Comparison of ENCODE assay signal across 10 mouse cellular contexts in the genomic region with DNA sequence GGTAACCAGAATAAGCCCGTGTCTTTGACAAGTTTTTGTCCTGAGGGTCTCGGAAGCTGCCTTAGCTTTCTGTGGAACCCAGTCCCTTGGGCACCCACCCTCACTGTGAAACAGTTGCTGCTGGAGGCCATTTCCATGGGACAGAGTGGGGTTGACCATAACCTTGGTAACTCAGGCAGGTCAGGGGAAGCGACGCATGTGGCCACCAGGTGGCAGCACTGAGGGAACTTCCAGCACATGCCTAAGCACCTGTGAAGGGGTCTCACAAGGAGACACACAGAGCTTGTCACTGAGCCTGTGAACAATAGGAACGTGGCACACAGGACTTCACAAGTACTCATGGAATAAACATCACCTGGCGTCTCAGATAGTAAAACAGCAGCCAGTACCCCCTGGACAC.
DNase-seq lines count a peak whose midpoint lies in the region; ATAC-seq and TF ChIP-seq lines count a peak whose summit lies in the region.
"Had no signal": no experiment of that assay in that cellular context is flagged by ENCODE, and none has a peak within 500 bp of the region (broad histone marks: within the 10 kb centered on the region; RNA-seq: fewer than 3 reads in every experiment).

No protein-coding gene starts in this region.

- H3K9me3 ChIP-seq in limb, embryonic 14.5 days (ENCODE audit: control insufficient read depth, low read length) = no peaks in the 10 kb centered on the region
- H3K9me3 ChIP-seq: embryonic facial prominence, embryonic 13.5 days; limb, embryonic 13.5 days had no signal

- H3K36me3 ChIP-seq in limb, embryonic 14.5 days (ENCODE audit: control insufficient read depth, insufficient read depth, low read length) = no peaks in the 10 kb centered on the region
- H3K36me3 ChIP-seq: embryonic facial prominence, embryonic 13.5 days; limb, embryonic 13.5 days had no signal

- no peak overlapping the region for H3K9ac ChIP-seq in limb, embryonic 14.5 days (ENCODE audit: low read depth, low read length, severe bottlenecking)
- H3K9ac ChIP-seq: embryonic facial prominence, embryonic 13.5 days; limb, embryonic 13.5 days had no signal

- TF ChIP-seq POLR2A in limb, embryonic 14.5 days (IDR thresholded peaks at IDR 0.05; ENCODE audit: borderline replicate concordance, extremely low read depth, insufficient read depth, insufficient read length) = no peak
- TF ChIP-seq POLR2A in olfactory bulb, adult 2 months (IDR thresholded peaks at IDR 0.05; ENCODE audit: insufficient read depth, low read depth, low read length) = no peak

- peaks cover 13% of the 10 kb centered on the region for H3K4me1 ChIP-seq in limb, embryonic 14.5 days (ENCODE audit: control insufficient read depth, insufficient read depth, low read length)
- H3K4me1 ChIP-seq in olfactory bulb, adult 2 months (ENCODE audit: control insufficient read depth, insufficient read depth, low read length) = peaks cover 3% of the 10 kb centered on the region

- intact Hi-C loops in heart, postnatal 14 days (cut with DNase I) = loop anchor here (1.0 kb wide), 1 partner anchor 86 kb away; no protein-coding TSS in a partner anchor

- no peaks in the 10 kb centered on the region for H3K27me3 ChIP-seq in limb, embryonic 14.5 days (ENCODE audit: control insufficient read depth, insufficient read depth, low read length)
- H3K27me3 ChIP-seq: embryonic facial prominence, embryonic 13.5 days; limb, embryonic 13.5 days had no signal

- H3K4me2 ChIP-seq in limb, embryonic 14.5 days (replicated peaks; ENCODE audit: low read depth, low read length, severe bottlenecking) = no peak overlapping the region
- H3K4me2 ChIP-seq: embryonic facial prominence, embryonic 13.5 days; limb, embryonic 13.5 days had no signal

- peak; percentile 59 for DNase-seq in layer of hippocampus, adult 11-12 months (ENCODE audit: low spot score)
- DNase-seq in layer of hippocampus, adult 9-10 months (ENCODE audit: low spot score) = no peak
- peak; percentile 65 for DNase-seq in adrenal gland, adult 2 months
- DNase-seq in embryo, embryonic 10.5 days (ENCODE audit: low spot score) = peak; percentile 78
- DNase-seq in heart, postnatal 14 days = peak; percentile 79 to 83
- peak; percentile 60 for DNase-seq in limb, embryonic 14.5 days (ENCODE audit: low spot score)
- DNase-seq in thymus, postnatal 14 days = peak; percentile 78

- WGBS in limb, embryonic 14.5 days = 46% methylated on average over 6 of the region's 6 CpGs
- 52% methylated on average over 6 of the region's 6 CpGs for WGBS in olfactory bulb, adult 2 months

- no peak overlapping the region for H3K4me3 ChIP-seq in limb, embryonic 14.5 days (replicated peaks; ENCODE audit: low read length)
- H3K4me3 ChIP-seq in olfactory bulb, adult 2 months (ENCODE audit: insufficient read depth, low read depth, low read length) = no peak overlapping the region
- H3K4me3 ChIP-seq: embryonic facial prominence, embryonic 13.5 days; limb, embryonic 13.5 days had no signal

- peak; percentile 83 for TF ChIP-seq CTCF in olfactory bulb, adult 2 months (IDR thresholded peaks at IDR 0.05; ENCODE audit: insufficient read depth, low read depth, low read length)

- ATAC-seq in limb, embryonic 14.5 days (ENCODE audit: low FRiP score, low read depth) = no peak

- no peak overlapping the region for H3K27ac ChIP-seq in limb, embryonic 14.5 days (replicated peaks; ENCODE audit: low read depth, low read length)
- H3K27ac ChIP-seq in olfactory bulb, adult 2 months (ENCODE audit: insufficient read depth, low read depth, low read length) = no peak overlapping the region
- H3K27ac ChIP-seq: embryonic facial prominence, embryonic 13.5 days; limb, embryonic 13.5 days had no signal
